Mouse (Mus musculus): ENCODE measurements around the gene Dph1.

Gene Dph1

GRCm38 (mm10) chr11:75132278-75132677 lies 58.8 kb downstream of the Dph1 start:
- no peak for DNase-seq

- no peak for DNase-seq
Observed at GRCm38 (mm10) chr11:75131300-75131699, 59.7 kb downstream of the Dph1 start.

GRCm38 (mm10) chr11:75129481-75129880 lies 61.6 kb downstream of the Dph1 start:
- DNase-seq: no peak
